Mouse (Mus musculus): ENCODE data around the gene Dact1. TPM values are rescaled to one million over a fixed set of nuclear protein-coding genes. Genes with fewer than 3 reads are reported as not detected.

Dact1 gene
- polyA plus RNA-seq, 1 experiment from 2014 or later: 6.2 TPM

DNA sequence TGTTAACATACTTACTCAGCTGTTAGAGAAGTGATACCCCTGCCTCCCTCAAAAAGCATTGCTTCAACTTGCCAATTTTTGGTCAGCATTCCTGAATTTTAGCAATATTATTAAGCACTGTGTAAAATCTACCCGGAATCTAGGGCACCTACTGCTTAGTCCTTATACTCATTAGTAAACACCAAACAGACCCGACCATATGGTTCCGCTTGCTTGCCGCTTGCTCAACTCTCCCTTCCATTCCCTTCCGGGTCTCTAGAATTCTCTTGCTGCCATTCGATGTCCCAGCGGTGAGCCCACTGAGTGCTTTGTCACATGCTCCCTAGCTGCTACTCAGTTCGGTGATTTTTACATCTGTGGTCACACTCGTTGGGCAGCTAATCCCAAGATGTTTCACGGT lies 45.0 kb downstream of the Dact1 start:
- no peak for ATAC-seq
- no peak overlapping the region for H3K9ac ChIP-seq (ENCODE audit: low read depth, low read length)
- H3K9me3 ChIP-seq (ENCODE audit: control insufficient read depth, low read length): no peaks in the 10 kb centered on the region
- no peaks in the 10 kb centered on the region for H3K36me3 ChIP-seq (ENCODE audit: control insufficient read depth, insufficient read depth, low read length)
- H3K4me1 ChIP-seq (ENCODE audit: control insufficient read depth, insufficient read depth, low read length): no peaks in the 10 kb centered on the region; the same call in 1 of the 2 replicates
- no peak overlapping the region for H3K4me3 ChIP-seq (ENCODE audit: low read length)
- H3K27ac ChIP-seq (ENCODE audit: low read length): no peak overlapping the region
- H3K27me3 ChIP-seq (replicated peaks; ENCODE audit: control insufficient read depth, insufficient read depth, low read length): no peaks in the 10 kb centered on the region
- H3K4me2 ChIP-seq (ENCODE audit: low read depth, low read length): no peak overlapping the region
- 64% methylated on average over 10 of the region's 10 CpGs for WGBS

DNA sequence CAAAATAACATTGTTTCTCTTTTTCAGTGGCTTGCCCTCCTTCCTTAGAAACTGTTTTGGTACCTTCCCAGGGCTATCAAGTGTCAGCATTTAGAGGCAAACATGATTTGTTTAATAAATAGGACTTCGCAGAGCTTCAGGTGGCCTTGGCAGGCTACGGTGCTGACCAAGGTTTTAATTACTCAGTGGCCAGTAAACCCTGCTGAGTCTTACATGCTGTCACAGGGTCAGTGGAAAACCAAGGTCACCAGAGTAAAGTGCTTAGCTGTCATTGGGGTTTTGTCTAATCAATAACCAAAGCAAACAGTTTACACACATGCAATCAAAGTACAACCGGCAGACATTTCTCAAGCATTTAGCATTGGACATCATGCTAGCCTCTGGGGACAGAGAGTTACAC lies 45.4 kb downstream of the Dact1 start:
- Histone ChIP-seq H3K4me2 (ENCODE audit: low read depth, low read length) (no peak overlapping the region), H3K9ac (ENCODE audit: low read depth, low read length) (no peak overlapping the region), H3K27me3 (replicated peaks; ENCODE audit: control insufficient read depth, insufficient read depth, low read length) (no peaks in the 10 kb centered on the region), H3K4me1 (ENCODE audit: control insufficient read depth, insufficient read depth, low read length) (no peaks in the 10 kb centered on the region; the same call in 1 of the 2 replicates), H3K9me3 (ENCODE audit: control insufficient read depth, low read length) (no peaks in the 10 kb centered on the region), H3K27ac (ENCODE audit: low read length) (no peak overlapping the region), H3K36me3 (ENCODE audit: control insufficient read depth, insufficient read depth, low read length) (no peaks in the 10 kb centered on the region), H3K4me3 (ENCODE audit: low read length) (no peak overlapping the region)
- ATAC-seq: peak; percentile 66
- 46% methylated on average over 3 of the region's 3 CpGs for WGBS

DNA sequence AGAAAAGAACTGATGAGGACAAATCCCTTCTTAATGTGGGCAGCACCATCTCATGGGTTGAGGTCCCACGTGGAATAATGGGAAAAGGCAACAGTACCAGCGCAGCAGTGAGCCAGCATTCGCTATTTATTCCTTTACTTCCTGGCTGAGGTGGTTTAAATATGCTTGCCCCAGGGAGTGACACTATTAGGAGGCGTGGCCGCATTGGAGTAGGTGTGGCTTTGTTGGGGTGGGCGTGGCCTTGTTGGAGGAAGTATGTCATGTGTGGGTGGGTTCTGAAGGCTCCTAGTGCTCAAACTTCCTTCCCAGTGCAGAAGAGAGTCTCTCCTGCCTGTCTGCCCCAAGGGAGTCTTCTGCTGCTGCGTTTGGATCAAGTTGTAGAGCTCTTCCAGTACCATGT lies 51.9 kb downstream of the Dact1 start:
- Histone ChIP-seq H3K9me3 (ENCODE audit: control insufficient read depth, low read length) (no peaks in the 10 kb centered on the region), H3K4me3 (ENCODE audit: low read length) (no peak overlapping the region), H3K9ac (ENCODE audit: low read depth, low read length) (no peak overlapping the region), H3K36me3 (ENCODE audit: control insufficient read depth, insufficient read depth, low read length) (no peaks in the 10 kb centered on the region), H3K4me2 (ENCODE audit: low read depth, low read length) (no peak overlapping the region), H3K4me1 (ENCODE audit: control insufficient read depth, insufficient read depth, low read length) (no peaks in the 10 kb centered on the region), H3K27ac (ENCODE audit: low read length) (no peak overlapping the region), H3K27me3 (replicated peaks; ENCODE audit: control insufficient read depth, insufficient read depth, low read length) (no peaks in the 10 kb centered on the region)
- ATAC-seq: no peak
- 89% methylated on average over 7 of the region's 7 CpGs for WGBS

DNA sequence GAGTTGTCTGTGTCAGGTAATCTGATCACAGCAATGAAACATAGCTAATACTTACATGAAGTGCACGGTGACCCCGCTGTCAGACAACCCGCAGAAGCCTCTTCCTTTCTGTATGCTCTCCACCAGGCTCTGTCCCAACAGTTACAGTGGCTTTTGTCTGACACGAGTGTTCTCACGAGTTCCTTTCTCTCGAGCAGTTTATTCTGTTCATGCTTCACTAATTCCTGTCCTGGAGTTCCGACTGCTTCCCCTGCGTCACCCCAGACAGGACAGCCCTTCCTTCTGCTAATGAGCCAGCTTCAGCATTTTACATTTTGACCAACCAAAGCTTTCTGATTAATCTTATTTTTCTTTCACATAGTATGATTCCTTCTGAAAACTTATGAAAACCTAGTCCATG lies 52.7 kb downstream of the Dact1 start:
- H3K4me3 ChIP-seq (ENCODE audit: low read length): no peak overlapping the region
- no peak overlapping the region for H3K9ac ChIP-seq (ENCODE audit: low read depth, low read length)
- H3K4me1 ChIP-seq (ENCODE audit: control insufficient read depth, insufficient read depth, low read length): no peaks in the 10 kb centered on the region
- no peak for ATAC-seq
- H3K9me3 ChIP-seq (ENCODE audit: control insufficient read depth, low read length): no peaks in the 10 kb centered on the region
- H3K4me2 ChIP-seq (ENCODE audit: low read depth, low read length): no peak overlapping the region
- no peak overlapping the region for H3K27ac ChIP-seq (ENCODE audit: low read length)
- no peaks in the 10 kb centered on the region for H3K27me3 ChIP-seq (replicated peaks; ENCODE audit: control insufficient read depth, insufficient read depth, low read length)
- no peaks in the 10 kb centered on the region for H3K36me3 ChIP-seq (ENCODE audit: control insufficient read depth, insufficient read depth, low read length)
- WGBS: 83% methylated on average over 8 of the region's 8 CpGs

DNA sequence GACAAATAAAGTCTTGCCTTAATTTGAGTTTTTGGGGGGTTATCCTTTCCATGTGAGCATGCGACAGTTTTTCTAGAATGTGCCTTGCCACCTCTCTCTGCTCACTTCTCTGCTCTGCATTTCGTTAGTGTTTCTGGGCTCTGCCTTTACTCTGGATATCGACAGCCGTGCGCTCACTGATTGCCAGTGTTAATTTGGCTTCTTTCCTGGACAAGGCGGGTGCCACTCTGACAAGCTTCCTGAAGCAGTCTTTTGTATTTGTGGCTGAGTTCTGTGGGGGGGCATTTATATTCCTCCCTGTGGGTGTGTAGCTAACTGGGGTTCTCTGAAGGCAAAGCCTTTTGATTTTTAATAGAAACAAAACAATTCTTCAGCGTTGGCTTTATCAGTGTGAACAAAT lies 54.4 kb downstream of the Dact1 start:
- H3K9me3 ChIP-seq (ENCODE audit: control insufficient read depth, low read length): no peaks in the 10 kb centered on the region
- no peak overlapping the region for H3K4me2 ChIP-seq (ENCODE audit: low read depth, low read length)
- WGBS: 64% methylated on average over 7 of the region's 7 CpGs
- no peaks in the 10 kb centered on the region for H3K27me3 ChIP-seq (replicated peaks; ENCODE audit: control insufficient read depth, insufficient read depth, low read length)
- no peak for ATAC-seq
- no peak overlapping the region for H3K4me3 ChIP-seq (ENCODE audit: low read length)
- H3K4me1 ChIP-seq (ENCODE audit: control insufficient read depth, insufficient read depth, low read length): no peaks in the 10 kb centered on the region
- no peak overlapping the region for H3K9ac ChIP-seq (ENCODE audit: low read depth, low read length)
- no peak overlapping the region for H3K27ac ChIP-seq (ENCODE audit: low read length)
- no peaks in the 10 kb centered on the region for H3K36me3 ChIP-seq (ENCODE audit: control insufficient read depth, insufficient read depth, low read length)

DNA sequence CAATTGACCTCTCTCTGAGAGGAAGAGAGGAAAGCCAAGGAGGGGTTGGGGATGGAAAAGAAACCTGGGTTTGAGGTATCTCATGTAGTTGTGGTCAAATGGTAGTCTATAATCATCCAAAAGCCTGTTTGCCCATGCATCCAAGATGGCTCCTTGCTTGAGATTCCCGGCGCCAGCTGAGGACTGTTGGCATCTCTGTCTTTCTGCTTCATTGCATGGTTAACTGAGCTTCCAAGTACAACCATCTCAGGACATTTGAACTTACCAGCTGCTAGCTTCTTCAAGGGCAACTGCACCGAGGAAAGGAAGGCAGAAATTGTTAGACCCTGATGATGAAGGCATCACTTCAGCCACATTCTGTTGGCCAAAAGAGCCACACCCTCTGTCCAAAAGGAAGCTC lies 54.8 kb downstream of the Dact1 start:
- WGBS: 97% methylated on average over 3 of the region's 3 CpGs
- no peak overlapping the region for H3K27ac ChIP-seq (ENCODE audit: low read length)
- ATAC-seq: no peak
- H3K4me1 ChIP-seq (ENCODE audit: control insufficient read depth, insufficient read depth, low read length): no peaks in the 10 kb centered on the region
- H3K27me3 ChIP-seq (replicated peaks; ENCODE audit: control insufficient read depth, insufficient read depth, low read length): no peaks in the 10 kb centered on the region
- no peaks in the 10 kb centered on the region for H3K9me3 ChIP-seq (ENCODE audit: control insufficient read depth, low read length)
- no peak overlapping the region for H3K4me3 ChIP-seq (ENCODE audit: low read length)
- H3K36me3 ChIP-seq (ENCODE audit: control insufficient read depth, insufficient read depth, low read length): no peaks in the 10 kb centered on the region
- H3K4me2 ChIP-seq (ENCODE audit: low read depth, low read length): no peak overlapping the region
- no peak overlapping the region for H3K9ac ChIP-seq (ENCODE audit: low read depth, low read length)

DNA sequence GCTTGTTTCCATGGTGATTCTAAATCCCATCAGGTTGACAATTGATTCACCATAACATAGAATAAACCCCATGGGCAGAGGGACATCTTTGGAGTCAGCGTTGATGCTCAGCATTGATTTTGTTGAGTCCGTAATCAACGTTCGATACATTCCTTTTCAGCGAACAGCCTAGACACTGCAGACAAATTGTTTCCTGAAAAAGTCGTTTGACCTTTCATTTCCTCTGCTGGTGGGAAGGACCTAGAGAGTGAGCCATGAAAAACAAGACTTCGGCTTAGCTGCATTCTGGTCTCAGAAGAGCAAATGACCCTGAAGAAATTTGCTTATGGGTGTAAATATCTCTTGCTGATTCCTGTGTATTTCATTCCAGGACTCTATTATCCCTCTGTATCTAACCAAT lies 55.5 kb downstream of the Dact1 start:
- Histone ChIP-seq H3K9ac (ENCODE audit: low read depth, low read length) (no peak overlapping the region), H3K27ac (ENCODE audit: low read length) (no peak overlapping the region), H3K4me2 (ENCODE audit: low read depth, low read length) (no peak overlapping the region), H3K27me3 (replicated peaks; ENCODE audit: control insufficient read depth, insufficient read depth, low read length) (no peaks in the 10 kb centered on the region), H3K9me3 (ENCODE audit: control insufficient read depth, low read length) (no peaks in the 10 kb centered on the region), H3K36me3 (ENCODE audit: control insufficient read depth, insufficient read depth, low read length) (no peaks in the 10 kb centered on the region), H3K4me3 (ENCODE audit: low read length) (no peak overlapping the region), H3K4me1 (ENCODE audit: control insufficient read depth, insufficient read depth, low read length) (no peaks in the 10 kb centered on the region)
- WGBS: 49% methylated on average over 7 of the region's 7 CpGs
- ATAC-seq: no peak

DNA sequence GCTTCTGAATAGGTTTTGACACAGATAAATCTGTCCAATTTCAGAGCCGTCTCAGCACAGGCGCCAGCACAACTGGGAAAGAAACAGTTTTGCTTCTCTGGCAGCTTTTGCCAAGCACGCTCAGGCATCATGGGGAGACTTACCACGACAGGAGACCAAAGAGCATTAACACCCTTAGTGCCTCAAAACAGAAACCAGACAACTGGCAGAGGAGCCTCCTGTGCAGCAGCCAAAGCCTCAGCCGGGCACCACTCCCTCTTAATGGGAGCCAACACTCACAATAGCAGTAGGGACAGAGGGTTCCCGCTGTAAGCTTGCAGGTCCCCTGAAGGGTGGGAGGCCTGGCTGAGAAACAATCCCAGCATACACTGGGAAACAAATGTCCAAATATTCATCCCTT lies 56.5 kb downstream of the Dact1 start:
- ATAC-seq: no peak
- WGBS: 71% methylated on average over 6 of the region's 6 CpGs

DNA sequence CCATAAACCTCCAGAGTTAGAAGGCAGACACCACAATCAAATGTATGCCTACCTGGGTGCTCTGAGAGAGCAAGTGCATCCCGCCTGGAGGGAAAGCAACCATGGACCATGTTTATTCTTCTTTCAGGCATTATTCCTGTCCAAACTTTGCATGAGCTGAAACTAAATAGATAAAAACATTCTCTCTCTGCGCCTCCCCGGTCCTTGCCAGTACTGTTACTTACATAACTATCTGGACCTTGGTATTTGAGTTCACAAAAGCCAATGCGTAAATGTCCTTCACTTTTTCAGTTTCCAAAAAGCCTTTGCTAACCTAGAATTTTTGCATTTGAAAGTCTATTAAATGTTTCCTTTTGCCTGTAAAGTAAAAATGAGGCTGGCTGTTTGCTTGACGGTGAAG lies 58.9 kb downstream of the Dact1 start:
- H3K4me3 ChIP-seq (ENCODE audit: low read length): no peak overlapping the region
- ATAC-seq: no peak
- H3K4me2 ChIP-seq (ENCODE audit: low read depth, low read length): no peak overlapping the region
- no peaks in the 10 kb centered on the region for H3K36me3 ChIP-seq (ENCODE audit: control insufficient read depth, insufficient read depth, low read length)
- no peak overlapping the region for H3K9ac ChIP-seq (ENCODE audit: low read depth, low read length)
- no peaks in the 10 kb centered on the region for H3K27me3 ChIP-seq (replicated peaks; ENCODE audit: control insufficient read depth, insufficient read depth, low read length)
- 65% methylated on average over 5 of the region's 5 CpGs for WGBS
- H3K4me1 ChIP-seq (ENCODE audit: control insufficient read depth, insufficient read depth, low read length): peaks cover 1% of the 10 kb centered on the region
- H3K27ac ChIP-seq (ENCODE audit: low read length): no peak overlapping the region
- H3K9me3 ChIP-seq (ENCODE audit: control insufficient read depth, low read length): no peaks in the 10 kb centered on the region

More for the DNA sequence above, 56.5 kb downstream of the Dact1 start:
- H3K9ac ChIP-seq (ENCODE audit: low read depth, low read length): no peak overlapping the region
- H3K4me3 ChIP-seq (ENCODE audit: low read length): no peak overlapping the region
- no peaks in the 10 kb centered on the region for H3K27me3 ChIP-seq (replicated peaks; ENCODE audit: control insufficient read depth, insufficient read depth, low read length)
- no peak overlapping the region for H3K4me2 ChIP-seq (ENCODE audit: low read depth, low read length)
- no peaks in the 10 kb centered on the region for H3K36me3 ChIP-seq (ENCODE audit: control insufficient read depth, insufficient read depth, low read length)
- no peak overlapping the region for H3K27ac ChIP-seq (ENCODE audit: low read length)
- no peaks in the 10 kb centered on the region for H3K9me3 ChIP-seq (ENCODE audit: control insufficient read depth, low read length)
- H3K4me1 ChIP-seq (ENCODE audit: control insufficient read depth, insufficient read depth, low read length): no peaks in the 10 kb centered on the region
